ENCODE assay signal across 8 mouse cellular contexts in genomic region chr8:78003888-78004543, GRCm38 (mm10).
DNase-seq lines count a peak whose midpoint lies in the region; ATAC-seq lines count a peak whose summit lies in the region.
"Had no signal": no experiment of that assay in that cellular context is flagged by ENCODE, and none has a peak within 500 bp of the region (broad histone marks: within the 10 kb centered on the region; RNA-seq: fewer than 3 reads in every experiment).

No protein-coding gene starts in this region.

- WGBS in midbrain, embryonic 12.5 days, result 18% methylated on average over 10 of the region's 10 CpGs

- no peak overlapping the region for H3K4me3 ChIP-seq in midbrain, embryonic 12.5 days

- no peaks in the 10 kb centered on the region for H3K36me3 ChIP-seq in midbrain, embryonic 12.5 days

- no peak overlapping the region for H3K27ac ChIP-seq in midbrain, embryonic 12.5 days (replicated peaks)
- H3K27ac ChIP-seq: macrophage had no signal

- no peak overlapping the region for H3K4me2 ChIP-seq in midbrain, embryonic 12.5 days (replicated peaks)

- DNase-seq in T-cell, adult 2 months (ENCODE audit: low spot score), result peak; percentile 38
- DNase-seq in cerebellum, adult 11-12 months, result peak; percentile 4
- peak; percentile 64 for DNase-seq in induced T-regulatory cell, adult 2 months (ENCODE audit: low read depth)
- DNase-seq in left cerebral cortex, adult 18-20 months (ENCODE audit: low spot score in 2 of 2), result peak; percentile 70 to 71
- DNase-seq in right cerebral cortex, postnatal 36 days (ENCODE audit: low spot score in 2 of 2), result peak; percentile 48 to 52

- no peak overlapping the region for H3K9ac ChIP-seq in midbrain, embryonic 12.5 days (replicated peaks)

- ATAC-seq in frontal cortex, adult (ENCODE audit: low TSS enrichment), result peak; percentile 89
- ATAC-seq in midbrain, embryonic 12.5 days (ENCODE audit: low FRiP score, low read depth), result peak; percentile 47; the same call in 1 of the 2 replicates

- peaks cover 11% of the 10 kb centered on the region; the same call in 1 of the 2 replicates for H3K4me1 ChIP-seq in midbrain, embryonic 12.5 days

- no peaks in the 10 kb centered on the region for H3K27me3 ChIP-seq in midbrain, embryonic 12.5 days

- H3K9me3 ChIP-seq in midbrain, embryonic 12.5 days, result no peaks in the 10 kb centered on the region

Comparison
In these comparisons a context has a peak if more than half of its experiments do, and no peak if none do; other contexts are left out.
1. DNase-seq: peak in every context shown above with its lines; median percentile 70 in left cerebral cortex, adult 18-20 months; 64 in induced T-regulatory cell, adult 2 months; 50 in right cerebral cortex, postnatal 36 days; 38 in T-cell, adult 2 months; 4 in cerebellum, adult 11-12 months.